Mouse (Mus musculus): ENCODE measurements around the gene Slk. TPM values are rescaled to one million over a fixed set of nuclear protein-coding genes. Genes with fewer than 3 reads are reported as not detected.

The Slk gene
- polyA plus RNA-seq, 1 experiment from 2014 or later: 20.6 TPM

- Histone ChIP-seq H3K36me3 (ENCODE audit: control insufficient read depth, insufficient read depth, low read length) (peaks cover 19% of the 10 kb centered on the region), H3K9me3 (ENCODE audit: control insufficient read depth, low read length) (no peaks in the 10 kb centered on the region), H3K9ac (ENCODE audit: low read depth, low read length) (no peak overlapping the region), H3K27me3 (ENCODE audit: control insufficient read depth, insufficient read depth, low read length) (no peaks in the 10 kb centered on the region), H3K4me1 (ENCODE audit: control insufficient read depth, insufficient read depth, low read length) (no peaks in the 10 kb centered on the region), H3K27ac (ENCODE audit: low read depth, low read length) (no peak overlapping the region), H3K4me2 (replicated peaks; ENCODE audit: low read depth, low read length) (no peak overlapping the region), H3K4me3 (ENCODE audit: low read length) (no peak overlapping the region)
- WGBS: 86% methylated on average over 5 of the region's 5 CpGs
- no peak for ATAC-seq (ENCODE audit: low FRiP score, low TSS enrichment)
Observed at GRCm38 (mm10) chr19:47630381-47630780, 50.9 kb downstream of the Slk start.

- WGBS: 93% methylated on average over 5 of the region's 5 CpGs
Observed at GRCm38 (mm10) chr19:47631799-47632198, 52.3 kb downstream of the Slk start.

GRCm38 (mm10) chr19:47635380-47635779, 55.9 kb downstream of the Slk start:
- Histone ChIP-seq H3K27me3 (ENCODE audit: control insufficient read depth, insufficient read depth, low read length) (no peaks in the 10 kb centered on the region), H3K36me3 (ENCODE audit: control insufficient read depth, insufficient read depth, low read length) (peaks cover 37% of the 10 kb centered on the region), H3K4me2 (replicated peaks; ENCODE audit: low read depth, low read length) (no peak overlapping the region), H3K4me1 (ENCODE audit: control insufficient read depth, insufficient read depth, low read length) (no peaks in the 10 kb centered on the region), H3K4me3 (ENCODE audit: low read length) (no peak overlapping the region), H3K9me3 (ENCODE audit: control insufficient read depth, low read length) (no peaks in the 10 kb centered on the region), H3K27ac (ENCODE audit: low read depth, low read length) (no peak overlapping the region), H3K9ac (ENCODE audit: low read depth, low read length) (no peak overlapping the region)
- 86% methylated on average over 4 of the region's 4 CpGs for WGBS
- no peak for ATAC-seq (ENCODE audit: low FRiP score, low TSS enrichment)

More at GRCm38 (mm10) chr19:47631799-47632198, 52.3 kb downstream of the Slk start:
- no peak overlapping the region for H3K4me2 ChIP-seq (replicated peaks; ENCODE audit: low read depth, low read length)
- no peaks in the 10 kb centered on the region for H3K9me3 ChIP-seq (ENCODE audit: control insufficient read depth, low read length)
- H3K4me3 ChIP-seq (ENCODE audit: low read length): no peak overlapping the region
- H3K4me1 ChIP-seq (ENCODE audit: control insufficient read depth, insufficient read depth, low read length): no peaks in the 10 kb centered on the region
- H3K27ac ChIP-seq (ENCODE audit: low read depth, low read length): no peak overlapping the region
- ATAC-seq (ENCODE audit: low FRiP score, low TSS enrichment): no peak
- no peaks in the 10 kb centered on the region for H3K27me3 ChIP-seq (ENCODE audit: control insufficient read depth, insufficient read depth, low read length)
- peaks cover 18% of the 10 kb centered on the region; the same call in 1 of the 2 replicates for H3K36me3 ChIP-seq (ENCODE audit: control insufficient read depth, insufficient read depth, low read length)
- H3K9ac ChIP-seq (ENCODE audit: low read depth, low read length): no peak overlapping the region

- no peak overlapping the region for H3K27ac ChIP-seq (ENCODE audit: low read depth, low read length)
- no peak for ATAC-seq (ENCODE audit: low FRiP score, low TSS enrichment)
- no peak overlapping the region for H3K9ac ChIP-seq (ENCODE audit: low read depth, low read length)
- peaks cover 64% of the 10 kb centered on the region for H3K36me3 ChIP-seq (ENCODE audit: control insufficient read depth, insufficient read depth, low read length)
- H3K4me3 ChIP-seq (ENCODE audit: low read length): no peak overlapping the region
- H3K9me3 ChIP-seq (ENCODE audit: control insufficient read depth, low read length): no peaks in the 10 kb centered on the region
- H3K4me1 ChIP-seq (ENCODE audit: control insufficient read depth, insufficient read depth, low read length): no peaks in the 10 kb centered on the region
- WGBS: 78% methylated on average over 2 of the region's 2 CpGs
- no peak overlapping the region for H3K4me2 ChIP-seq (replicated peaks; ENCODE audit: low read depth, low read length)
- no peaks in the 10 kb centered on the region for H3K27me3 ChIP-seq (ENCODE audit: control insufficient read depth, insufficient read depth, low read length)
Observed at GRCm38 (mm10) chr19:47643910-47644309, 64.4 kb downstream of the Slk start.

GRCm38 (mm10) chr19:47645583-47645982, 66.1 kb downstream of the Slk start:
- Histone ChIP-seq H3K4me3 (ENCODE audit: low read length) (no peak overlapping the region), H3K4me2 (replicated peaks; ENCODE audit: low read depth, low read length) (no peak overlapping the region), H3K27me3 (ENCODE audit: control insufficient read depth, insufficient read depth, low read length) (no peaks in the 10 kb centered on the region), H3K9ac (ENCODE audit: low read depth, low read length) (no peak overlapping the region), H3K27ac (ENCODE audit: low read depth, low read length) (no peak overlapping the region), H3K9me3 (ENCODE audit: control insufficient read depth, low read length) (no peaks in the 10 kb centered on the region), H3K4me1 (ENCODE audit: control insufficient read depth, insufficient read depth, low read length) (no peaks in the 10 kb centered on the region), H3K36me3 (ENCODE audit: control insufficient read depth, insufficient read depth, low read length) (peaks cover 47% of the 10 kb centered on the region)
- no peak for ATAC-seq (ENCODE audit: low FRiP score, low TSS enrichment)
- WGBS: 83% methylated on average over 6 of the region's 6 CpGs

DNA sequence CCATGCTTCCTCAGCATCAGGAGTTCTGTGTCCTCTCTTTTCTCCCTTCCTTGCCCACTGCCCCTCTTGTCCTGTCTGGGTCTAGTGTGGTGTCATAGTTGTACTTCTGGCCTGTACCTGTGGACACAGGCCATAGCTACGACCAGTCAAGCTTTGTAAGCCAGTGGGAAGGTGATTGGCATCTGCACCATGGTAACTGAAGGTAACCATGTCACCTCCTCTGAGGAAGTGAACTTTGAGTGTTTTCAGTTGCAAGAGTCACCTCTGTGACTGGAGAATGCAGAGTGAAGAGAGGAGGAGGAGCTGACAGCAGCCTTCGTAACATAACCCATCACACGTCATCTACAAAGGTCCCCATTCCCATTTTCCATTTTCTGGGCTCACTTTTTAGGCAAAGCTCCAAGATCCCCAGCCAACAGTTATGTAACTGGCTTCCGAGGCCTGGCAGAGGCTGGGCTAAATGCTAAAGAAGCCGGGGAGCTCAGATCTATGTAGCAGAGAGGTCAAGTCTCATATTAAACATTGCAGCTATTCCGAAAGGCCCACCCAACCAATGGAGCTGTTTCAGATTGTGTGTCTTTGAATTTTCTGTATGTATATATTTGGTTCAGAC, 67.1 kb downstream of the Slk start:
- no peak for ATAC-seq (ENCODE audit: low FRiP score, low TSS enrichment)
- H3K36me3 ChIP-seq (ENCODE audit: control insufficient read depth, insufficient read depth, low read length): peaks cover 37% of the 10 kb centered on the region
- no peaks in the 10 kb centered on the region for H3K27me3 ChIP-seq (ENCODE audit: control insufficient read depth, insufficient read depth, low read length)
- no peaks in the 10 kb centered on the region for H3K4me1 ChIP-seq (ENCODE audit: control insufficient read depth, insufficient read depth, low read length)
- no peak overlapping the region for H3K9ac ChIP-seq (ENCODE audit: low read depth, low read length)
- no peak overlapping the region for H3K27ac ChIP-seq (ENCODE audit: low read depth, low read length)
- no peak overlapping the region for H3K4me3 ChIP-seq (ENCODE audit: low read length)
- 90% methylated on average over 6 of the region's 6 CpGs for WGBS
- H3K4me2 ChIP-seq (replicated peaks; ENCODE audit: low read depth, low read length): no peak overlapping the region
- H3K9me3 ChIP-seq (ENCODE audit: control insufficient read depth, low read length): no peaks in the 10 kb centered on the region

- H3K4me3 ChIP-seq (ENCODE audit: low read length): no peak overlapping the region
- no peaks in the 10 kb centered on the region for H3K9me3 ChIP-seq (ENCODE audit: control insufficient read depth, low read length)
- H3K4me2 ChIP-seq (replicated peaks; ENCODE audit: low read depth, low read length): no peak overlapping the region
- H3K27ac ChIP-seq (ENCODE audit: low read depth, low read length): no peak overlapping the region
- no peak overlapping the region for H3K9ac ChIP-seq (ENCODE audit: low read depth, low read length)
- 96% methylated on average over 6 of the region's 6 CpGs for WGBS
- peaks cover 24% of the 10 kb centered on the region; the same call in 1 of the 2 replicates for H3K36me3 ChIP-seq (ENCODE audit: control insufficient read depth, insufficient read depth, low read length)
- H3K27me3 ChIP-seq (ENCODE audit: control insufficient read depth, insufficient read depth, low read length): no peaks in the 10 kb centered on the region
- ATAC-seq (ENCODE audit: low FRiP score, low TSS enrichment): no peak
- no peaks in the 10 kb centered on the region for H3K4me1 ChIP-seq (ENCODE audit: control insufficient read depth, insufficient read depth, low read length)
Observed at GRCm38 (mm10) chr19:47649071-47649470, 69.6 kb downstream of the Slk start.

- H3K4me3 ChIP-seq (ENCODE audit: low read length): no peak overlapping the region
- no peak overlapping the region for H3K4me2 ChIP-seq (replicated peaks; ENCODE audit: low read depth, low read length)
- WGBS: 82% methylated on average over 16 of the region's 16 CpGs
- ATAC-seq (ENCODE audit: low FRiP score, low TSS enrichment): no peak
- no peak overlapping the region for H3K27ac ChIP-seq (ENCODE audit: low read depth, low read length)
- no peaks in the 10 kb centered on the region for H3K4me1 ChIP-seq (ENCODE audit: control insufficient read depth, insufficient read depth, low read length)
- no peaks in the 10 kb centered on the region for H3K27me3 ChIP-seq (ENCODE audit: control insufficient read depth, insufficient read depth, low read length)
- no peak overlapping the region for H3K9ac ChIP-seq (ENCODE audit: low read depth, low read length)
- peaks cover 17% of the 10 kb centered on the region; the same call in 1 of the 2 replicates for H3K36me3 ChIP-seq (ENCODE audit: control insufficient read depth, insufficient read depth, low read length)
- no peaks in the 10 kb centered on the region for H3K9me3 ChIP-seq (ENCODE audit: control insufficient read depth, low read length)
Observed at GRCm38 (mm10) chr19:47650366-47651159, 71.1 kb downstream of the Slk start.

DNA sequence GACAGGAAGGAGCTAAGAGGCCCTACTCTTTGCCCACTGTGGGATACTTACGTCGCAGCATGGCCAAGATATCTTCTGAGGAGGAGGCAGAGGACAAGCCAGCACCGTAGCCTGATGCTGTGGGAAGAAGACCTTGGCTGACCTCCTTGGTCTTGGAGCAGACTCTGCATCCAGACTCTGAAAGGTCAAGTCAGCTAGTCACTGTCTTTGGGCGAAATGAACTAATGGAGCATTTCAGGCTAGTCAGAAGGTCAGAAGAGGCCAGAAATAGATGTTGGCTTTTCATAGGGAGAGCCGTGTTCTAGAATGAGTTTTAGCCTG, 71.6 kb downstream of the Slk start:
- no peak overlapping the region for H3K27ac ChIP-seq (ENCODE audit: low read depth, low read length)
- H3K36me3 ChIP-seq (ENCODE audit: control insufficient read depth, insufficient read depth, low read length): peaks cover 17% of the 10 kb centered on the region; the same call in 1 of the 2 replicates
- H3K27me3 ChIP-seq (ENCODE audit: control insufficient read depth, insufficient read depth, low read length): no peaks in the 10 kb centered on the region
- 73% methylated on average over 5 of the region's 5 CpGs for WGBS
- H3K4me2 ChIP-seq (replicated peaks; ENCODE audit: low read depth, low read length): no peak overlapping the region
- no peak overlapping the region for H3K4me3 ChIP-seq (ENCODE audit: low read length)
- no peak overlapping the region for H3K9ac ChIP-seq (ENCODE audit: low read depth, low read length)
- 0 out of 2 replicates have a peak, but pooled peaks cover 4% of the 10 kb centered on the region for H3K4me1 ChIP-seq (ENCODE audit: control insufficient read depth, insufficient read depth, low read length)
- ATAC-seq (ENCODE audit: low FRiP score, low TSS enrichment): no peak
- no peaks in the 10 kb centered on the region for H3K9me3 ChIP-seq (ENCODE audit: control insufficient read depth, low read length)

All from kidney, embryonic 14.5 days (tissue).